Mouse (Mus musculus) hindbrain, postnatal 0 days (tissue): ENCODE results near the gene Plk2. TPM values are rescaled to one million over a fixed set of nuclear protein-coding genes. Genes with fewer than 3 reads are reported as not detected.
"Not testable (repeated sequence)": the region's sequence is repeated elsewhere in the genome, so short reads cannot be mapped to it uniquely, and the experiment has no call there.

Experiments used
- ATAC-seq: fragments of 200-750 bp; cut with Nextera tagmentation; 2 replicates; pipeline ENCODE4 v1.8.0; 2017; ENCODE audit warnings: mild to moderate bottlenecking, moderate TSS enrichment, moderate library complexity
- DNase-seq: peaks from one replicate; pipeline ENCODE4 v3.0.0-alpha.2; 2015; ENCODE audit warnings: low spot score
- H3K27ac ChIP-seq: fragments of 300-500 bp; sonication (generic); 2 replicates; pipeline ENCODE4 v1.5.1; 2014; ENCODE audit warnings: mild to moderate bottlenecking
- H3K27me3 ChIP-seq: fragments of 300-500 bp; sonication (generic); 2 replicates; pipeline ENCODE4 v1.6.1; 2014; ENCODE audit warnings: low read length, mixed read lengths; ENCODE audit not compliant: insufficient read depth
- H3K36me3 ChIP-seq: fragments of 300-500 bp; sonication (generic); 2 replicates; pipeline ENCODE4 v1.6.1; 2014; ENCODE audit warnings: low read length, mixed read lengths; ENCODE audit not compliant: insufficient read depth
- H3K4me1 ChIP-seq: fragments of 300-500 bp; sonication (generic); 2 replicates; pipeline ENCODE4 v1.6.1; 2014; ENCODE audit warnings: antibody characterized with exemption, low read length, mixed read lengths; ENCODE audit not compliant: insufficient read depth
- H3K4me2 ChIP-seq: fragments of 300-500 bp; sonication (generic); 2 replicates; pipeline ENCODE4 v1.6.1; 2014; ENCODE audit warnings: low read depth, mild to moderate bottlenecking, low read length, moderate library complexity, mixed read lengths
- H3K4me3 ChIP-seq: fragments of 300-500 bp; sonication (generic); 2 replicates; pipeline ENCODE4 v1.5.1; 2014; ENCODE audit warnings: low read length
- H3K9ac ChIP-seq: fragments of 300-500 bp; sonication (generic); replicated peaks from 2 replicates; pipeline ENCODE4 v1.6.1; 2014; ENCODE audit warnings: mild to moderate bottlenecking, low read length, moderate library complexity, mixed read lengths
- H3K9me3 ChIP-seq: fragments of 300-500 bp; sonication (generic); 2 replicates; pipeline ENCODE4 v1.6.1; 2016; ENCODE audit warnings: low read length, mixed read lengths
- CTCF ChIP-seq: IDR thresholded peaks from 2 replicates; pipeline ENCODE4 v1.5.1; 2016; ENCODE audit warnings: antibody characterized with exemption, control low read depth, low read depth
- WGBS: fragments of 180-500 bp; shearing (Covaris S2); extraction: QIAGEN DNeasy Blood & Tissue Kit; methylation state at CpG from one replicate; pipeline ENCODE4 v1.1.7; 2014; 5-methylcytosine and 5-hydroxymethylcytosine counted together
- polyA plus RNA-seq: library from polyadenylated mRNA; unstranded; fragments of >200 nt; fragmentation: Nextera tagmentation; extraction: Ambion mirVana; gene quantifications from 2 replicates; pipeline ENCODE4 v1.2.1, GENCODE M21; 2015
- total RNA-seq: library from RNA; depleted of rRNA; stranded (reverse); fragments of >200 nt; gene quantifications from 2 replicates; pipeline ENCODE4 v1.2.3, GENCODE M21; 2014

Plk2 gene
- total and polyA plus RNA-seq, 2 experiments from 2014 or later, result 81.9 to 86.2 TPM

DNA sequence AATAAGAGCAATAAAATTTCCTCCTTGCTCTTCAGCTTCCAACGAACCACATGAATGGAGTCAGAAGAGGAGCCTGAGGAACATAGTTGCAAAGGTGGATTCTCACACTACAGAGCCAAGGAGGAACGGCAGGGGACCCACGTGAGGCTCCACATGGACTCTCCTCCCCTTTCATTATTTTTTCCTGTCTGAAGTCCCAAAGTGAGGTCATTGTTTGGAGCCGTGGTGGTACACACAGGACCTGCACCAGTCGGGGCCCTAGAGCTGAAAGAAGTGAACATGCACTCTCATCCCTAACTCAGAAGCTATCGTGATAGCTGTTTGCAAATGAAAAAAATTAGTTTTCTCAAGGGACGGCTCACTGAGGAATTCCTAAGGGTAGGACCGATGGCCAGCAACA is 9.2 kb downstream of the Plk2 start:
- DNase-seq (no peak), ATAC-seq (no peak)
- no peaks in the 10 kb centered on the region for H3K4me1 ChIP-seq
- H3K27me3 ChIP-seq, result no peaks in the 10 kb centered on the region
- peaks cover 21% of the 10 kb centered on the region for H3K36me3 ChIP-seq
- H3K9me3 ChIP-seq, result no peaks in the 10 kb centered on the region
- no peak overlapping the region for H3K4me2 ChIP-seq
- 75% methylated on average over 8 of the region's 8 CpGs for WGBS
- H3K4me3 ChIP-seq, result no peak overlapping the region
- no peak overlapping the region for H3K9ac ChIP-seq
- H3K27ac ChIP-seq, result no peak overlapping the region
- no peak for TF ChIP-seq CTCF

- not testable (repeated sequence) for H3K27ac ChIP-seq, DNase-seq, H3K4me2 ChIP-seq, ATAC-seq, H3K9ac ChIP-seq, H3K4me1 ChIP-seq, H3K27me3 ChIP-seq, H3K4me3 ChIP-seq, H3K9me3 ChIP-seq
- 87% methylated on average over 5 of the region's 5 CpGs for WGBS
- peaks cover 15% of the 10 kb centered on the region for H3K36me3 ChIP-seq
These were observed 9.8 kb downstream of the Plk2 start for GRCm38 (mm10) chr13:110404686-110405085.

DNA sequence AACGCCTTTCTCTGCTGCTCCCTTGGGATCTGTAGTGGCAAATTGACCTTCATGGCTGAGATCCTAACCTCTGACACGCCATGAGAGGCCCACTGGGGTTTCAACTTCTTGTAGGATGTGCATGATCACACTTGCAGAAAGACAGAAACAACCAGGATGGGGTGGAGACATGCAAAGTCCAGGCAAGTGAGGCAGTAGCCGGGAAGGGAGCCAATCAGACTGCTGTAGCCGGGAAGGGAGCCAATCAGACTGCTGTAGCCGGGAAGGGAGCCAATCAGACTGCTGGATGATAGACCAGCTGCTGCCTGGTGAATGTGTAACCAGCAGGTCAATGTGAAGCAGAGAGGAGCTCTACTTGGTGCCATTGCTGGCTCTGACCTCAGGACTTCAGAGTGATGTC is 11.3 kb downstream of the Plk2 start:
- H3K36me3 ChIP-seq, result 0 out of 2 replicates have a peak, but pooled peaks cover 3% of the 10 kb centered on the region
- ATAC-seq, result peak; percentile 70; the same call in 1 of the 2 replicates
- peak; percentile 35 for DNase-seq
- 55% methylated on average over 5 of the region's 5 CpGs for WGBS
- H3K27me3 ChIP-seq, result no peaks in the 10 kb centered on the region
- no peak overlapping the region for H3K4me3 ChIP-seq
- H3K4me1 ChIP-seq, result no peaks in the 10 kb centered on the region
- no peak overlapping the region for H3K9ac ChIP-seq
- TF ChIP-seq CTCF, result no peak
- no peak overlapping the region for H3K4me2 ChIP-seq
- H3K27ac ChIP-seq, result no peak overlapping the region
- no peaks in the 10 kb centered on the region for H3K9me3 ChIP-seq

- Histone ChIP-seq H3K9me3 (no peaks in the 10 kb centered on the region), H3K4me1 (no peaks in the 10 kb centered on the region), H3K9ac (no peak overlapping the region), H3K27me3 (no peaks in the 10 kb centered on the region), H3K4me3 (no peak overlapping the region), H3K36me3 (no peaks in the 10 kb centered on the region), H3K4me2 (no peak overlapping the region), H3K27ac (no peak overlapping the region)
- 62% methylated on average over 12 of the region's 12 CpGs for WGBS
- peak; percentile 77 for DNase-seq
- no peak for TF ChIP-seq CTCF
- ATAC-seq, result peak; percentile 74; the same call in 1 of the 2 replicates
These were observed 17.8 kb downstream of the Plk2 start for GRCm38 (mm10) chr13:110412572-110413209.

DNA sequence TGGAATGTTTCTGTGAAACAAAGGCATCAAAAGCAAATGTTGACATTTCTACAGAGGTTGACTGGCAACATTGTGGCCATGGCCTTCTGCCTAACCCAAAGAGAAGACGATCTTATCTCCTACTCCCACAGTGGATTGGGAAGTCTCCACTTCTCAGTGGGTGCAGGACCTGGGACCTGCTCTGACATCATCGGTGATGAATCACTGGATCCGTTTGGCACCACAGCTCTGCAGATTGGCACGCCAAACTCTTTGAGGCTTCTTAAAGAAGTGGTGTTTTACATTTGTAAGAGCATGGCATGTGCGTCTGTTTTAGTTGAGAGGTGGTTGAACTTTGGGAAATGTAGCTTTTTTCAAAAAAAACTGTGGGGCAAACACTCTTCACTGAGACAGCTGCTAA is 23.8 kb downstream of the Plk2 start:
- Histone ChIP-seq H3K9me3 (no peaks in the 10 kb centered on the region), H3K4me3 (no peak overlapping the region), H3K4me1 (no peaks in the 10 kb centered on the region), H3K9ac (no peak overlapping the region), H3K4me2 (no peak overlapping the region), H3K27me3 (no peaks in the 10 kb centered on the region), H3K27ac (no peak overlapping the region), H3K36me3 (no peaks in the 10 kb centered on the region)
- TF ChIP-seq CTCF, result no peak
- no peak for ATAC-seq
- no peak for DNase-seq
- 87% methylated on average over 5 of the region's 5 CpGs for WGBS

DNA sequence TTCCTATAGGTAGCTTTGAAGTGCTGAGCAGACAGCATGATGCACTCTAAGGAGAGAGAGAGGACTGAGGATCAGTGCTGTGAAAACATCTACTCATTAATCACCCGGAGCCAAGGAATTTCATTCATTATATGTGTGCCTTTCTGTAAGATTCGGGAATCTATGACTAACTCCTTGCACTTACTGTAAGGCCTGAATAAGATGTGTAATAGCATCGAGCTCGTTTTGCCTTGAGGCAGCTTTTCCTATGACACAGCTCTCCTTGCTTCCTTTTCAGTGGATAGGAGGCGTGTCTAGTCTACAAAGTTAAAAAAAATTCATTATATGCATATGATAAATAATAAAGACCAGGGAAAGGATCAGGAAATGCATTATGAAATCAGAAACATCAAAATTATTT is 24.8 kb downstream of the Plk2 start:
- Histone ChIP-seq H3K4me1 (no peaks in the 10 kb centered on the region), H3K27ac (no peak overlapping the region), H3K4me3 (no peak overlapping the region), H3K36me3 (no peaks in the 10 kb centered on the region), H3K9me3 (no peaks in the 10 kb centered on the region), H3K27me3 (no peaks in the 10 kb centered on the region), H3K4me2 (no peak overlapping the region), H3K9ac (no peak overlapping the region)
- no peak for ATAC-seq
- DNase-seq, result no peak
- no peak for TF ChIP-seq CTCF
- WGBS, result 85% methylated on average over 5 of the region's 5 CpGs

DNA sequence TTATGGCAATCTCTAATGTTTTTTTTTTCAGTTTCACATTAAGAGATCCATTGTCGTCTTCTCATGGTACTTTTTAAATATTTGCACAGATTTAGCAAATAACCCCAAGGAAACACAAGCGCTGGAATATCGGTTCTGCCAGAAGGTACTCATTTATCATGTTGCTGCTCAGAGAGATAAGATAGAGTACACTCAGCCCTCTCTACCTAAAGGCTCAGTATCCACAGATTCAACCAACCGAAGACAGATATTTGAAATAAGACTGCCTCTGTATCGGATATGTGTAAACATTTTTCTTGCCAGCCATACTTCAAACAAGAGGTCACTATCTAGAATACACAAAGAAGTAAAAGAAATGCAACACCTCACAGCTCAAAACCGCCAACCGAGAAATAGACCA is 27.6 kb downstream of the Plk2 start:
- no peak for TF ChIP-seq CTCF
- Histone ChIP-seq H3K4me3 (no peak overlapping the region), H3K27me3 (no peaks in the 10 kb centered on the region), H3K9ac (no peak overlapping the region), H3K4me2 (no peak overlapping the region), H3K36me3 (no peaks in the 10 kb centered on the region), H3K4me1 (no peaks in the 10 kb centered on the region), H3K27ac (no peak overlapping the region), H3K9me3 (no peaks in the 10 kb centered on the region)
- WGBS, result 89% methylated on average over 7 of the region's 7 CpGs
- DNase-seq (no peak), ATAC-seq (no peak)
